Mouse (Mus musculus): ENCODE results near the gene Dip2b.

GRCm38 (mm10) chr15:100215092-100215491 lies 176.6 kb downstream of the Dip2b start:
- TF ChIP-seq CTCF (IDR thresholded peaks at IDR 0.05; ENCODE audit: insufficient read depth, low read depth, low read length) = no peak
- no peak for TF ChIP-seq POLR2A (IDR thresholded peaks at IDR 0.05; ENCODE audit: insufficient read depth, low read depth, low read length)

All from olfactory bulb, adult 2 months (tissue).